Mouse (Mus musculus): ENCODE data around the gene Ccdc177. TPM values are rescaled to one million over a fixed set of nuclear protein-coding genes. Genes with fewer than 3 reads are reported as not detected.
"Not testable (repeated sequence)": the region's sequence is repeated elsewhere in the genome, so short reads cannot be mapped to it uniquely, and the experiment has no call there.

Gene Ccdc177
- polyA plus RNA-seq, 1 experiment: not detected

GRCm38 (mm10) chr12:80790700-80791570 lies 30.4 kb upstream of the Ccdc177 start:
- Histone ChIP-seq H3K36me3 (ENCODE audit: control insufficient read depth, insufficient read depth, low read length) (no peaks in the 10 kb centered on the region; the same call in 1 of the 2 replicates), H3K27ac (ENCODE audit: insufficient read depth, low read depth, low read length) (peak overlapping the region; percentile 95), H3K4me1 (ENCODE audit: control insufficient read depth, insufficient read depth, low read length) (peaks cover 33% of the 10 kb centered on the region), H3K27me3 (replicated peaks; ENCODE audit: control insufficient read depth, insufficient read depth, low read length) (no peaks in the 10 kb centered on the region), H3K4me3 (ENCODE audit: insufficient read depth, low read depth, low read length) (peak overlapping the region; percentile 75)
- DNase-seq: no peak
- WGBS: under 1% methylated on average over 80 of the region's 80 CpGs
- TF ChIP-seq POLR2A (IDR thresholded peaks at IDR 0.05; ENCODE audit: low read depth, low read length): no peak
- no peak for TF ChIP-seq CTCF (conservative IDR thresholded peaks at IDR 0.05; ENCODE audit: insufficient read depth, insufficient read length, low read depth, low read length)

GRCm38 (mm10) chr12:80789849-80790694 lies 29.6 kb upstream of the Ccdc177 start, which contains the start of gene Susd6:
Susd6 (plus strand) TSS chr12:80790510.
- TF ChIP-seq POLR2A (IDR thresholded peaks at IDR 0.05; ENCODE audit: low read depth, low read length) (peak; percentile 92), CTCF (conservative IDR thresholded peaks at IDR 0.05; ENCODE audit: insufficient read depth, insufficient read length, low read depth, low read length) (no peak)
- Histone ChIP-seq H3K27me3 (replicated peaks; ENCODE audit: control insufficient read depth, insufficient read depth, low read length) (no peaks in the 10 kb centered on the region), H3K36me3 (ENCODE audit: control insufficient read depth, insufficient read depth, low read length) (no peaks in the 10 kb centered on the region; the same call in 1 of the 2 replicates), H3K4me1 (ENCODE audit: control insufficient read depth, insufficient read depth, low read length) (peaks cover 25% of the 10 kb centered on the region), H3K4me3 (ENCODE audit: insufficient read depth, low read depth, low read length) (peak within 1 kb of the TSS; percentile 75), H3K27ac (ENCODE audit: insufficient read depth, low read depth, low read length) (peak within 1 kb of the TSS; percentile 95)
- DNase-seq: peak; percentile 99
- WGBS: 5% methylated on average over 56 of the region's 56 CpGs

- not testable (repeated sequence) for H3K27me3 ChIP-seq (replicated peaks; ENCODE audit: control insufficient read depth, insufficient read depth, low read length); H3K27ac ChIP-seq (ENCODE audit: insufficient read depth, low read depth, low read length); DNase-seq; H3K36me3 ChIP-seq (ENCODE audit: control insufficient read depth, insufficient read depth, low read length); H3K4me3 ChIP-seq (ENCODE audit: insufficient read depth, low read depth, low read length)
- H3K4me1 ChIP-seq (ENCODE audit: control insufficient read depth, insufficient read depth, low read length): peaks cover 21% of the 10 kb centered on the region
- 87% methylated on average over 4 of the region's 4 CpGs for WGBS
Measured at GRCm38 (mm10) chr12:80789276-80789675, 28.8 kb upstream of the Ccdc177 start.

GRCm38 (mm10) chr12:80788188-80788587 lies 27.7 kb upstream of the Ccdc177 start:
- 79% methylated on average over 3 of the region's 3 CpGs for WGBS
- Histone ChIP-seq H3K36me3 (ENCODE audit: control insufficient read depth, insufficient read depth, low read length) (no peaks in the 10 kb centered on the region), H3K4me3 (ENCODE audit: insufficient read depth, low read depth, low read length) (no peak overlapping the region), H3K27me3 (replicated peaks; ENCODE audit: control insufficient read depth, insufficient read depth, low read length) (no peaks in the 10 kb centered on the region), H3K4me1 (ENCODE audit: control insufficient read depth, insufficient read depth, low read length) (peaks cover 12% of the 10 kb centered on the region; the same call in 1 of the 2 replicates), H3K27ac (ENCODE audit: insufficient read depth, low read depth, low read length) (no peak overlapping the region)
- no peak for DNase-seq
- TF ChIP-seq CTCF (conservative IDR thresholded peaks at IDR 0.05; ENCODE audit: insufficient read depth, insufficient read length, low read depth, low read length) (no peak), POLR2A (IDR thresholded peaks at IDR 0.05; ENCODE audit: low read depth, low read length) (no peak)

- TF ChIP-seq POLR2A (IDR thresholded peaks at IDR 0.05; ENCODE audit: low read depth, low read length) (no peak), CTCF (conservative IDR thresholded peaks at IDR 0.05; ENCODE audit: insufficient read depth, insufficient read length, low read depth, low read length) (no peak)
- 34% methylated on average over 11 of the region's 11 CpGs for WGBS
- DNase-seq: peak; percentile 90
- Histone ChIP-seq H3K4me3 (ENCODE audit: insufficient read depth, low read depth, low read length) (no peak overlapping the region), H3K27ac (ENCODE audit: insufficient read depth, low read depth, low read length) (no peak overlapping the region), H3K36me3 (ENCODE audit: control insufficient read depth, insufficient read depth, low read length) (no peaks in the 10 kb centered on the region), H3K4me1 (ENCODE audit: control insufficient read depth, insufficient read depth, low read length) (peaks cover 7% of the 10 kb centered on the region; the same call in 1 of the 2 replicates), H3K27me3 (replicated peaks; ENCODE audit: control insufficient read depth, insufficient read depth, low read length) (no peaks in the 10 kb centered on the region)
Measured at GRCm38 (mm10) chr12:80787604-80788003, 27.1 kb upstream of the Ccdc177 start.

GRCm38 (mm10) chr12:80786591-80786990 lies 26.1 kb upstream of the Ccdc177 start:
- H3K27ac ChIP-seq (ENCODE audit: insufficient read depth, low read depth, low read length): no peak overlapping the region
- WGBS: 69% methylated on average over 1 of the region's 1 CpGs
- H3K4me3 ChIP-seq (ENCODE audit: insufficient read depth, low read depth, low read length): no peak overlapping the region
- no peaks in the 10 kb centered on the region for H3K36me3 ChIP-seq (ENCODE audit: control insufficient read depth, insufficient read depth, low read length)
- no peaks in the 10 kb centered on the region for H3K27me3 ChIP-seq (replicated peaks; ENCODE audit: control insufficient read depth, insufficient read depth, low read length)
- DNase-seq: no peak
- TF ChIP-seq CTCF (conservative IDR thresholded peaks at IDR 0.05; ENCODE audit: insufficient read depth, insufficient read length, low read depth, low read length): no peak
- TF ChIP-seq POLR2A (IDR thresholded peaks at IDR 0.05; ENCODE audit: low read depth, low read length): no peak
- H3K4me1 ChIP-seq (ENCODE audit: control insufficient read depth, insufficient read depth, low read length): peaks cover 6% of the 10 kb centered on the region; the same call in 1 of the 2 replicates

GRCm38 (mm10) chr12:80785597-80785996 lies 25.1 kb upstream of the Ccdc177 start:
- no peak overlapping the region for H3K4me3 ChIP-seq (ENCODE audit: insufficient read depth, low read depth, low read length)
- H3K27ac ChIP-seq (ENCODE audit: insufficient read depth, low read depth, low read length): no peak overlapping the region
- peaks cover 6% of the 10 kb centered on the region; the same call in 1 of the 2 replicates for H3K4me1 ChIP-seq (ENCODE audit: control insufficient read depth, insufficient read depth, low read length)
- WGBS: 92% methylated on average over 4 of the region's 4 CpGs
- H3K27me3 ChIP-seq (replicated peaks; ENCODE audit: control insufficient read depth, insufficient read depth, low read length): no peaks in the 10 kb centered on the region
- DNase-seq: no peak
- TF ChIP-seq POLR2A (IDR thresholded peaks at IDR 0.05; ENCODE audit: low read depth, low read length) (no peak), CTCF (conservative IDR thresholded peaks at IDR 0.05; ENCODE audit: insufficient read depth, insufficient read length, low read depth, low read length) (no peak)
- H3K36me3 ChIP-seq (ENCODE audit: control insufficient read depth, insufficient read depth, low read length): no peaks in the 10 kb centered on the region
